12 mouse cellular contexts compared by ENCODE assay signal in the genomic region with DNA sequence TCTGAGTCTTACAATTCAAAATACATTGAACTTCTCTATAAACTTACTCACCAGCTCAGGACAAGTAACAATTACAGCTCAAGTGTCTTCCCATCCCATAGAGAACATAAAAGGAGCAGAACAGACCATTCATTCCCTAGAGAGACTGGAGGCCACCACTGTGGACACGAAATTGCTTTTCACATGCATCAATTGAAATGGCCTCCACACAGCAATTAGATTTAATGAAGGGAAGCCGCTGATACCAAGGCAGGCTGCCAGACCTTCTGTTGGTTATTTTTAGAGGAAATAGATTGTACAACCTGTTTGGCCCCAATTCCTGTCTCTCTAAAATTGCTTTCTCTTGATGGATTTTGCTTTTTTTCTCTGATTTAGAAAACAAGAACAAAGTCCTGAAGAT.
DNase-seq lines count a peak whose midpoint lies in the region; ATAC-seq and TF ChIP-seq lines count a peak whose summit lies in the region.
"Had no signal": no experiment of that assay in that cellular context is flagged by ENCODE, and none has a peak within 500 bp of the region (broad histone marks: within the 10 kb centered on the region; RNA-seq: fewer than 3 reads in every experiment).

No protein-coding gene starts in this region.

- TF ChIP-seq POLR2A in brain, embryonic 14.5 days (IDR thresholded peaks at IDR 0.05; ENCODE audit: borderline replicate concordance, extremely low read depth, insufficient read depth, insufficient read length, poor library complexity, severe bottlenecking): no peak

- TF ChIP-seq CTCF in brain, embryonic 14.5 days (IDR thresholded peaks at IDR 0.05; ENCODE audit: borderline replicate concordance, extremely low read depth, insufficient read depth, insufficient read length): no peak

- ATAC-seq in monocyte, adult 5-6 weeks (replicated peaks; ENCODE audit: insufficient number of reproducible peaks, low FRiP score, low TSS enrichment, poor library complexity, severe bottlenecking): no peak

- peak; percentile 5 for DNase-seq in kidney, postnatal 10 days
- DNase-seq in kidney, postnatal 14 days: no peak
- peak; percentile 84 for DNase-seq in brain, embryonic 14.5 days (ENCODE audit: low read depth)
- peak; percentile 5 for DNase-seq in cerebellum, adult 8-10 months
- peak; percentile 21 to 47 for DNase-seq in layer of hippocampus, postnatal 10 days (ENCODE audit: low spot score in 2 of 2)
- DNase-seq in adrenal gland, adult 18-20 months (ENCODE audit: low spot score in 2 of 2): no peak
- DNase-seq: adrenal gland, adult 2 months; gastrocnemius, postnatal 25 days; kidney, postnatal 25 days; liver, embryonic 13.5 days; lung, postnatal 14 days had no signal

Comparison
In these comparisons a context has a peak if more than half of its experiments do, and no peak if none do; other contexts are left out.
1. DNase-seq: peak in kidney, postnatal 10 days (single experiment), brain, embryonic 14.5 days (single experiment), cerebellum, adult 8-10 months (single experiment) and layer of hippocampus, postnatal 10 days (2 of 2); none in kidney, postnatal 14 days (single experiment) and adrenal gland, adult 18-20 months (0 of 2).